Comparison of ENCODE assay signal across 23 mouse cellular contexts in genomic region chr5:51830015-51830414, GRCm38 (mm10).
A peak's percentile ranks its signal among the peaks of the same experiment; 100 is the strongest.
DNase-seq lines count a peak whose midpoint lies in the region; ATAC-seq and TF ChIP-seq lines count a peak whose summit lies in the region.
"Had no signal": no experiment of that assay in that cellular context is flagged by ENCODE, and none has a peak within 500 bp of the region (broad histone marks: within the 10 kb centered on the region; RNA-seq: fewer than 3 reads in every experiment).

No protein-coding gene starts in this region.

- H3K9me3 ChIP-seq in liver, embryonic 12.5 days (replicated peaks), result no peaks in the 10 kb centered on the region
- H3K9me3 ChIP-seq in liver, postnatal 0 days (ENCODE audit: low read length), result no peaks in the 10 kb centered on the region
- no peaks in the 10 kb centered on the region for H3K9me3 ChIP-seq in liver, embryonic 15.5 days (replicated peaks)
- H3K9me3 ChIP-seq in liver, embryonic 11.5 days (ENCODE audit: control insufficient read depth, low read length), result no peaks in the 10 kb centered on the region
- no peaks in the 10 kb centered on the region for H3K9me3 ChIP-seq in neural tube, embryonic 15.5 days (replicated peaks)
- H3K9me3 ChIP-seq: embryonic facial prominence, embryonic 10.5 days; embryonic facial prominence, embryonic 12.5 days; forebrain, embryonic 13.5 days; forebrain, embryonic 15.5 days had no signal

- H3K4me3 ChIP-seq in liver, embryonic 12.5 days, result no peak overlapping the region
- no peak overlapping the region for H3K4me3 ChIP-seq in liver, postnatal 0 days (ENCODE audit: low read depth, low read length)
- H3K4me3 ChIP-seq in liver, embryonic 15.5 days (replicated peaks), result no peak overlapping the region
- H3K4me3 ChIP-seq in liver, embryonic 11.5 days (ENCODE audit: low read depth, low read length), result no peak overlapping the region
- H3K4me3 ChIP-seq in neural tube, embryonic 15.5 days (replicated peaks), result no peak overlapping the region
- H3K4me3 ChIP-seq: embryonic facial prominence, embryonic 10.5 days; embryonic facial prominence, embryonic 12.5 days; erythroblast, embryonic 14.5 days; forebrain, embryonic 13.5 days; forebrain, embryonic 15.5 days had no signal

- peaks cover 35% of the 10 kb centered on the region for H3K4me1 ChIP-seq in liver, embryonic 12.5 days
- peaks cover 7% of the 10 kb centered on the region for H3K4me1 ChIP-seq in liver, postnatal 0 days (ENCODE audit: insufficient read depth)
- peaks cover 45% of the 10 kb centered on the region for H3K4me1 ChIP-seq in liver, embryonic 15.5 days (replicated peaks)
- H3K4me1 ChIP-seq in liver, embryonic 11.5 days (replicated peaks; ENCODE audit: control insufficient read depth, insufficient read depth, low read length), result 0 out of 2 replicates have a peak, but pooled peaks cover 1% of the 10 kb centered on the region
- H3K4me1 ChIP-seq in neural tube, embryonic 15.5 days, result no peaks in the 10 kb centered on the region
- H3K4me1 ChIP-seq: embryonic facial prominence, embryonic 12.5 days; forebrain, embryonic 13.5 days; forebrain, embryonic 15.5 days had no signal

- WGBS in liver, embryonic 12.5 days (ENCODE audit: insufficient replicate concordance), result 44% methylated on average over 2 of the region's 2 CpGs
- 40% methylated on average over 2 of the region's 2 CpGs for WGBS in liver, postnatal 0 days (ENCODE audit: insufficient replicate concordance)
- 21% methylated on average over 2 of the region's 2 CpGs for WGBS in liver, embryonic 15.5 days (ENCODE audit: insufficient replicate concordance)
- 52% methylated on average over 2 of the region's 2 CpGs for WGBS in liver, embryonic 11.5 days
- 76% methylated on average over 2 of the region's 2 CpGs for WGBS in neural tube, embryonic 15.5 days

- TF ChIP-seq CTCF in liver, postnatal 0 days (IDR thresholded peaks at IDR 0.05; ENCODE audit: low read depth), result no peak

- H3K4me2 ChIP-seq in liver, embryonic 12.5 days, result no peak overlapping the region
- no peak overlapping the region for H3K4me2 ChIP-seq in liver, postnatal 0 days (ENCODE audit: low read depth, low read length)
- H3K4me2 ChIP-seq in liver, embryonic 15.5 days, result no peak overlapping the region
- H3K4me2 ChIP-seq in liver, embryonic 11.5 days, result no peak overlapping the region
- no peak overlapping the region for H3K4me2 ChIP-seq in neural tube, embryonic 15.5 days
- H3K4me2 ChIP-seq: embryonic facial prominence, embryonic 12.5 days; forebrain, embryonic 13.5 days; forebrain, embryonic 15.5 days had no signal

- H3K36me3 ChIP-seq in liver, embryonic 12.5 days, result no peaks in the 10 kb centered on the region
- H3K36me3 ChIP-seq in liver, postnatal 0 days (replicated peaks; ENCODE audit: insufficient read depth, low read length), result no peaks in the 10 kb centered on the region
- no peaks in the 10 kb centered on the region for H3K36me3 ChIP-seq in liver, embryonic 15.5 days (replicated peaks)
- H3K36me3 ChIP-seq in liver, embryonic 11.5 days (ENCODE audit: control insufficient read depth, insufficient read depth, low read length), result no peaks in the 10 kb centered on the region
- H3K36me3 ChIP-seq in neural tube, embryonic 15.5 days, result no peaks in the 10 kb centered on the region
- H3K36me3 ChIP-seq: embryonic facial prominence, embryonic 10.5 days; embryonic facial prominence, embryonic 12.5 days; forebrain, embryonic 15.5 days; G1E had no signal

- H3K27ac ChIP-seq in liver, embryonic 12.5 days, result 0 out of 2 replicates have a peak overlapping the region, but pooled peaks have one; percentile 53
- no peak overlapping the region for H3K27ac ChIP-seq in liver, postnatal 0 days (ENCODE audit: low read depth)
- H3K27ac ChIP-seq in liver, embryonic 15.5 days (replicated peaks), result peak overlapping the region; percentile 76; the same call in 1 of the 2 replicates
- H3K27ac ChIP-seq in liver, embryonic 11.5 days (ENCODE audit: low read depth, low read length), result no peak overlapping the region
- no peak overlapping the region for H3K27ac ChIP-seq in neural tube, embryonic 15.5 days (replicated peaks)
- H3K27ac ChIP-seq: embryonic facial prominence, embryonic 10.5 days; embryonic facial prominence, embryonic 12.5 days; forebrain, embryonic 13.5 days; forebrain, embryonic 15.5 days had no signal

- ATAC-seq in liver, embryonic 12.5 days, result no peak
- no peak for ATAC-seq in liver, postnatal 0 days
- no peak for ATAC-seq in liver, embryonic 15.5 days (ENCODE audit: insufficient read depth)
- no peak for ATAC-seq in liver, embryonic 11.5 days (replicated peaks; ENCODE audit: low FRiP score)
- peak; percentile 24; the same call in 1 of the 2 replicates for ATAC-seq in megakaryocyte progenitor cell, adult 5-6 weeks (replicated peaks; ENCODE audit: poor library complexity)
- no peak for ATAC-seq in neural tube, embryonic 15.5 days (ENCODE audit: low FRiP score)
- ATAC-seq: activated CD4-positive, CD25-positive, alpha-beta regulatory T cell, adult 4 months; CD4-positive, CD25-positive, alpha-beta regulatory T cell, adult 4 months; forebrain, embryonic 13.5 days; forebrain, embryonic 15.5 days; Patski had no signal

- TF ChIP-seq EP300 in liver, postnatal 0 days (IDR thresholded peaks at IDR 0.05; ENCODE audit: low read depth), result no peak

- no peak overlapping the region for H3K9ac ChIP-seq in liver, embryonic 12.5 days
- H3K9ac ChIP-seq in liver, postnatal 0 days (replicated peaks), result no peak overlapping the region
- no peak overlapping the region for H3K9ac ChIP-seq in liver, embryonic 15.5 days
- H3K9ac ChIP-seq in liver, embryonic 11.5 days (ENCODE audit: low read depth, low read length), result no peak overlapping the region
- no peak overlapping the region for H3K9ac ChIP-seq in neural tube, embryonic 15.5 days (replicated peaks)
- H3K9ac ChIP-seq: embryonic facial prominence, embryonic 12.5 days; forebrain, embryonic 13.5 days; forebrain, embryonic 15.5 days had no signal

- H3K27me3 ChIP-seq in liver, embryonic 12.5 days (replicated peaks), result no peaks in the 10 kb centered on the region
- no peaks in the 10 kb centered on the region for H3K27me3 ChIP-seq in liver, postnatal 0 days (ENCODE audit: insufficient read depth, low read length)
- H3K27me3 ChIP-seq in liver, embryonic 15.5 days, result no peaks in the 10 kb centered on the region
- H3K27me3 ChIP-seq in liver, embryonic 11.5 days (replicated peaks; ENCODE audit: control insufficient read depth, insufficient read depth, low read length), result no peaks in the 10 kb centered on the region
- no peaks in the 10 kb centered on the region for H3K27me3 ChIP-seq in neural tube, embryonic 15.5 days (replicated peaks)
- H3K27me3 ChIP-seq: CH12.LX; embryonic facial prominence, embryonic 12.5 days; forebrain, embryonic 13.5 days; forebrain, embryonic 15.5 days; Patski had no signal

- DNase-seq in liver, postnatal 0 days, result no peak
- DNase-seq in liver, embryonic 11.5 days (ENCODE audit: low spot score), result no peak
- no peak for DNase-seq in spleen, postnatal 4 days (ENCODE audit: low spot score in 2 of 2)
- DNase-seq: adrenal gland, adult 8-10 months; adrenal gland, postnatal 14 days; adrenal gland, postnatal 36 days; B cell, adult 2 months; cerebellum, adult 2 months; cerebellum, adult 9-10 months had no signal

Comparison
In these comparisons a context has a peak if more than half of its experiments do, and no peak if none do; other contexts are left out.
1. H3K27ac ChIP-seq: peak in liver, embryonic 12.5 days (single experiment) and liver, embryonic 15.5 days (single experiment); none in liver, postnatal 0 days (single experiment), liver, embryonic 11.5 days (single experiment) and neural tube, embryonic 15.5 days (single experiment).